Mouse (Mus musculus) neural tube, embryonic 13.5 days (tissue): ENCODE results near the gene Med28. TPM values are rescaled to one million over a fixed set of nuclear protein-coding genes. Genes with fewer than 3 reads are reported as not detected.

Source experiments
- ATAC-seq: fragments of 200-750 bp; cut with Nextera tagmentation; 2 replicates; pipeline ENCODE4 v1.8.0; 2017; ENCODE audit warnings: low read depth, mild to moderate bottlenecking, moderate TSS enrichment, moderate library complexity
- H3K27ac ChIP-seq: fragments of 300-500 bp; sonication (generic); replicated peaks from 2 replicates; pipeline ENCODE4 v1.5.1; 2015; ENCODE audit warnings: moderate library complexity, mild to moderate bottlenecking, inconsistent platforms
- H3K27me3 ChIP-seq: fragments of 300-500 bp; sonication (generic); 2 replicates; pipeline ENCODE4 v1.6.1; 2015; ENCODE audit warnings: mild to moderate bottlenecking, inconsistent platforms
- H3K36me3 ChIP-seq: fragments of 300-500 bp; sonication (generic); 2 replicates; pipeline ENCODE4 v1.6.1; 2015; ENCODE audit warnings: mild to moderate bottlenecking, inconsistent platforms
- H3K4me1 ChIP-seq: fragments of 300-500 bp; sonication (generic); replicated peaks from 2 replicates; pipeline ENCODE4 v1.6.1; 2015; ENCODE audit warnings: inconsistent platforms
- H3K4me2 ChIP-seq: fragments of 300-500 bp; sonication (generic); 2 replicates; pipeline ENCODE4 v1.6.1; 2015; ENCODE audit warnings: inconsistent platforms, mild to moderate bottlenecking, moderate library complexity
- H3K4me3 ChIP-seq: fragments of 300-500 bp; sonication (generic); 2 replicates; pipeline ENCODE4 v1.5.1; 2015; ENCODE audit warnings: mild to moderate bottlenecking, inconsistent platforms
- H3K9ac ChIP-seq: fragments of 300-500 bp; sonication (generic); 2 replicates; pipeline ENCODE4 v1.6.1; 2015; ENCODE audit warnings: moderate library complexity, mild to moderate bottlenecking, inconsistent platforms
- H3K9me3 ChIP-seq: fragments of 300-500 bp; sonication (generic); 2 replicates; pipeline ENCODE4 v1.6.1; 2016; ENCODE audit warnings: inconsistent platforms
- WGBS: fragments of 180-500 bp; shearing (Covaris S2); methylation state at CpG from one replicate; pipeline ENCODE4 v1.1.7; 2015; 5-methylcytosine and 5-hydroxymethylcytosine counted together
- polyA plus RNA-seq: library from polyadenylated mRNA; unstranded; fragments of >200 nt; fragmentation: Nextera tagmentation; extraction: Ambion mirVana; gene quantifications from 2 replicates; pipeline ENCODE4 v1.2.1, GENCODE M21; 2015

Gene Med28
- polyA plus RNA-seq, 1 experiment from 2014 or later, result 261 TPM

GRCm38 (mm10) chr5:45514599-45514998 lies 5.4 kb upstream of the Med28 start:
- Histone ChIP-seq H3K9me3 (no peaks in the 10 kb centered on the region), H3K4me2 (no peak overlapping the region), H3K27me3 (no peaks in the 10 kb centered on the region), H3K36me3 (peaks cover 24% of the 10 kb centered on the region), H3K4me3 (no peak overlapping the region), H3K27ac (no peak overlapping the region), H3K9ac (no peak overlapping the region), H3K4me1 (peaks cover 3% of the 10 kb centered on the region)
- WGBS, result 92% methylated on average over 1 of the region's 1 CpGs
- ATAC-seq, result no peak

DNA sequence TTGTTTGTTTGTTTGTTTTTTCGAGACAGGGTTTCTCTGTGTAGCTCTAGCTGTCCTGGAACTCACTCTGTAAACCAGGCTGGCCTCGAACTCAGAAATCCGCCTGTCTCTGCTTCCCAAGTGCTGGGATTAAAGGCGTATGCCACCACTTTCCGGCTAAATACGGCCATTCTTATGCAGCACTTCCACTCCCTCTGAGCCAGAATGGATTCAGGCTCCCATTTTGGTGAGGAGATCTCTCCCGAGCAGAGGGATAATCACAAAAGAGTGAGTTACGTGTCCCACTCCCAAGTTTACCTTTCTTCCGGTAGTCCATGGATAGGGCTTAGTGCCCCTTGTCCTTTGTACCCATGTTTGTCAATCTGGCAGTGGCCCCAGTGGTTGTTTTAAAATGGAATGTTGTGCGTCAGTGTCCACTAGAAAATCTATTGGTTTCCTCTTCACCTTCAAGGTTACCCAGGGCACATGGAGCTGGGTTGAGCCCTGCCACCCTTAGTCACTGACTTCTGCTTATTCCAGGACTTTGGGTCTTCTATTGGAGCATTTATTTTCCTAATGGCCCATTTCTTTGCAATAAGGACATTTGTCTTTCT lies 4.8 kb upstream of the Med28 start:
- Histone ChIP-seq H3K4me2 (no peak overlapping the region), H3K9me3 (no peaks in the 10 kb centered on the region), H3K27ac (no peak overlapping the region), H3K9ac (no peak overlapping the region), H3K36me3 (peaks cover 17% of the 10 kb centered on the region), H3K4me3 (no peak overlapping the region), H3K27me3 (no peaks in the 10 kb centered on the region), H3K4me1 (peaks cover 6% of the 10 kb centered on the region)
- no peak for ATAC-seq
- 94% methylated on average over 10 of the region's 10 CpGs for WGBS

GRCm38 (mm10) chr5:45520809-45521110 lies 731 bp downstream of the Med28 start:
- ATAC-seq, result no peak
- WGBS, result 5% methylated on average over 5 of the region's 5 CpGs
- Histone ChIP-seq H3K27me3 (no peaks in the 10 kb centered on the region), H3K9me3 (no peaks in the 10 kb centered on the region), H3K4me3 (peak overlapping the region; percentile 95), H3K4me1 (peaks cover 23% of the 10 kb centered on the region), H3K9ac (peak overlapping the region; percentile 93), H3K36me3 (peaks cover 23% of the 10 kb centered on the region), H3K4me2 (peak overlapping the region; percentile 70), H3K27ac (no peak overlapping the region)

GRCm38 (mm10) chr5:45521601-45522000 lies 1.6 kb downstream of the Med28 start:
- Histone ChIP-seq H3K4me1 (peaks cover 23% of the 10 kb centered on the region), H3K27me3 (no peaks in the 10 kb centered on the region), H3K9me3 (no peaks in the 10 kb centered on the region), H3K9ac (peak overlapping the region; percentile 93; the same call in 1 of the 2 replicates), H3K4me3 (peak overlapping the region; percentile 95), H3K36me3 (peaks cover 31% of the 10 kb centered on the region), H3K4me2 (peak overlapping the region; percentile 70), H3K27ac (no peak overlapping the region)
- 86% methylated on average over 6 of the region's 6 CpGs for WGBS
- ATAC-seq, result no peak

DNA sequence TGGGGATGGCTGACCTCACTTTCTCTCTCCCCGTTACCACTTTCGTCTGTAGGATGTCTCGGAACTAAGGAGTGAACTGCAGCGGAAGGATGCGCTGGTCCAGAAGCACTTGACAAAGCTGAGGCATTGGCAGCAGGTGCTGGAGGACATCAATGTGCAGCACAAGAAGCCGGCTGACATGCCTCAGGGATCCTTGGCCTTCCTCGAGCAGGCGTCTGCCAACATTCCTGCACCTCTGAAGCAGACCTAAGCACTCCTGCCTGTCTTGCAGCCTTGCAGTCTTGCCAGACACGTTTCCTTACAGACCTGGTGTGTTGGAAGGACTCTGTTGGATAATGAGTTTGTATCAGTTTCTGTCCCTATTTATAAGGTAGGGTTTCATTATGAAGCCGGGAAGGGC lies 5.1 kb downstream of the Med28 start:
- H3K36me3 ChIP-seq, result peaks cover 62% of the 10 kb centered on the region
- WGBS, result 88% methylated on average over 10 of the region's 10 CpGs

DNA sequence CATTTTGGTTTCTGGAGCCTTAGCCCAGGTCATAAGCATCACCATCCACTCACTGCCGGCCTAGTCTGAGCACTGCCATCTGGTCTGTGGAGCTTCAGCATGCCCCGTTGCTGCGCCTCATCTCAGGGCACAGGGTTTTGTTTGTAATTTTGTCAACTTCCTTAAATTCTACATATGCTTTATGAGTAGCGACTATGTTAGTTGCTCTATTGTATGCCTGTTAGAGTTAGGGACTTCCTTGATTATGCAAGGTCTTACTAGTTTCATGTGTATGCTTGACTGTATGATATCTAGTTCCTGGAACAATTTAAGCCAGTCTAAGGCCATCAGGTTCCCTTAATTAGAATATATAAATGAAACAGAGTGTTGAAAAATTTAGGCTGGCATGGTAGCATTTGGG lies 6.3 kb downstream of the Med28 start:
- H3K4me3 ChIP-seq, result no peak overlapping the region
- no peak overlapping the region for H3K9ac ChIP-seq
- peaks cover 73% of the 10 kb centered on the region for H3K36me3 ChIP-seq
- H3K27ac ChIP-seq, result no peak overlapping the region
- H3K27me3 ChIP-seq, result no peaks in the 10 kb centered on the region
- 93% methylated on average over 4 of the region's 4 CpGs for WGBS
- no peak for ATAC-seq
- H3K9me3 ChIP-seq, result no peaks in the 10 kb centered on the region
- H3K4me1 ChIP-seq, result peaks cover 10% of the 10 kb centered on the region
- no peak overlapping the region for H3K4me2 ChIP-seq

More for the DNA sequence above, 5.1 kb downstream of the Med28 start:
- Histone ChIP-seq H3K9me3 (no peaks in the 10 kb centered on the region), H3K4me3 (no peak overlapping the region), H3K27me3 (no peaks in the 10 kb centered on the region), H3K27ac (no peak overlapping the region), H3K4me2 (no peak overlapping the region), H3K4me1 (peaks cover 18% of the 10 kb centered on the region), H3K9ac (no peak overlapping the region)
- no peak for ATAC-seq

DNA sequence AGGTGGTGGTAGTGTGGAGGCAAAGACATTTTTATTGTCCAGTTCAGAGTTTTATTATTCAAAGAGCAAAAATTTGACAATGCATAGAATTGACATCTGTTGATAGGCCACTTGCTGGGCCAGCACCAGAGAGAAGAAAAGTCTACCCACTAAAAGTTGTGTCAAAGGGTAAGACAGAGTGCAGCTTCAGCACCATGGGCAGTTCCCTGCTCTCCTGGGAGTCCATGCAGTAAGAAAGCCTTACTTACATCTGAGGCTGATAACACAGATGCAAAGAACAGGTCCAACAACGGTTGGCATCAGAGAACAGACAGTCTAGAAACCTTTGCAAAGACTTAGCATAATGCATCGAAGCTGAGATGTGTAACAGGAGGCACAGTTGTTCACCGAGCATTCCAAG lies 9.7 kb downstream of the Med28 start:
- no peak overlapping the region for H3K9ac ChIP-seq
- no peak overlapping the region for H3K4me3 ChIP-seq
- H3K36me3 ChIP-seq, result peaks cover 77% of the 10 kb centered on the region
- no peak overlapping the region for H3K27ac ChIP-seq
- H3K9me3 ChIP-seq, result no peaks in the 10 kb centered on the region
- H3K27me3 ChIP-seq, result no peaks in the 10 kb centered on the region
- 88% methylated on average over 3 of the region's 3 CpGs for WGBS
- no peak for ATAC-seq
- H3K4me1 ChIP-seq, result no peaks in the 10 kb centered on the region
- H3K4me2 ChIP-seq, result no peak overlapping the region

- WGBS, result 5% methylated on average over 15 of the region's 17 CpGs
- no peak overlapping the region for H3K9ac ChIP-seq
- H3K4me2 ChIP-seq, result no peak overlapping the region; the same call in 1 of the 2 replicates
These were observed 14.5 kb downstream of the Med28 start for GRCm38 (mm10) chr5:45534319-45535098.

DNA sequence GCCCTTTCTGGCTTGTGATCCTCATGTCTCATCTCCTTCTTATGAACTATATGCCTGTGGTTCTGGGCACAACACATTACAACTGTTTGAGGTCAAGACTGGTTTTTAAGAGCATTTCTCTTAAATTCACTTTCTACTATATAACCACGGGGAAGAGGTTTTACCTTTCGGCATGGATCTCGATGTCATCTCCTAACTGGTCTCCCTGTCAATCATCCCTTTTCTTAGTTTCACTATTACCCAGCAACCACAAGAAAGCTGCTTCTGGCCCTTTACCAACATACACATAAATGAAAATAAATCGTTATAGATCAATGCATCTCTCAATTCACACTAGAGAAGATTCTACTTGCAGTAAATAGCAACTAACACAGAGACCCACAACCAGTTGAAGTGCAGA lies 15.1 kb downstream of the Med28 start:
- Histone ChIP-seq H3K4me2 (no peak overlapping the region), H3K27me3 (no peaks in the 10 kb centered on the region), H3K4me3 (no peak overlapping the region), H3K36me3 (peaks cover 27% of the 10 kb centered on the region), H3K9ac (no peak overlapping the region), H3K4me1 (no peaks in the 10 kb centered on the region), H3K27ac (no peak overlapping the region), H3K9me3 (no peaks in the 10 kb centered on the region)
- WGBS, result 69% methylated on average over 4 of the region's 4 CpGs
- ATAC-seq, result no peak

More at GRCm38 (mm10) chr5:45534319-45535098, 14.5 kb downstream of the Med28 start:
- peak; percentile 85 for ATAC-seq
- no peaks in the 10 kb centered on the region for H3K4me1 ChIP-seq
- H3K36me3 ChIP-seq, result peaks cover 32% of the 10 kb centered on the region
- no peak overlapping the region for H3K4me3 ChIP-seq
- no peaks in the 10 kb centered on the region for H3K9me3 ChIP-seq
- no peaks in the 10 kb centered on the region for H3K27me3 ChIP-seq
- no peak overlapping the region for H3K27ac ChIP-seq

DNA sequence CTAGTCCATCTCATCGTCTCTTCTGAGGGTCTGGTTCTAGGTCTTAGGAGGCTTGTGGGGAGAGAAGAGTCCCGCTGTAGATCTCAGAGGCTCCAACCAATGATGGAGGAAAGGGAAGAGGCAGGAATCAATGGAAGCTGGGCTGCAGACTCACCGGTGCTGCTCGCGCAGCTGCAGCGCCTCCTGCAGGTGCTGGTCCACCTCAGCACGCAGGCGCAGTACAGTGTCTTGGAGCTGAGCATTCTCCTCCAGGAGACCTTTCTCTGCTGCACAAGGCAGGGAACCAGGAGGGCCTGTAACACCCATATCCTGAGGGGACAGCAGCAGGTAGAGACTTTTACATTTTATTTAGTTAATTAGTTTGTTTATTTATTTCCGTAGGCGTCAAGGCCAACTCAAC lies 19.5 kb downstream of the Med28 start:
- no peaks in the 10 kb centered on the region for H3K9me3 ChIP-seq
- no peak overlapping the region for H3K27ac ChIP-seq
- no peak for ATAC-seq
- H3K36me3 ChIP-seq, result no peaks in the 10 kb centered on the region
- H3K4me3 ChIP-seq, result no peak overlapping the region
- H3K27me3 ChIP-seq, result no peaks in the 10 kb centered on the region
- no peak overlapping the region for H3K4me2 ChIP-seq
- no peak overlapping the region for H3K9ac ChIP-seq
- 55% methylated on average over 10 of the region's 10 CpGs for WGBS
- H3K4me1 ChIP-seq, result no peaks in the 10 kb centered on the region

GRCm38 (mm10) chr5:45543374-45543773 lies 23.3 kb downstream of the Med28 start:
- Histone ChIP-seq H3K4me3 (no peak overlapping the region), H3K27me3 (no peaks in the 10 kb centered on the region), H3K36me3 (no peaks in the 10 kb centered on the region), H3K4me2 (no peak overlapping the region), H3K4me1 (no peaks in the 10 kb centered on the region), H3K27ac (no peak overlapping the region), H3K9ac (no peak overlapping the region), H3K9me3 (no peaks in the 10 kb centered on the region)
- 50% methylated on average over 5 of the region's 5 CpGs for WGBS
- ATAC-seq, result no peak

GRCm38 (mm10) chr5:45549586-45549985 lies 29.6 kb downstream of the Med28 start:
- Histone ChIP-seq H3K27ac (no peak overlapping the region), H3K4me2 (no peak overlapping the region), H3K9ac (no peak overlapping the region), H3K27me3 (no peaks in the 10 kb centered on the region), H3K4me3 (no peak overlapping the region), H3K36me3 (no peaks in the 10 kb centered on the region), H3K9me3 (no peaks in the 10 kb centered on the region), H3K4me1 (no peaks in the 10 kb centered on the region)
- no peak for ATAC-seq
- WGBS, result 91% methylated on average over 1 of the region's 1 CpGs

DNA sequence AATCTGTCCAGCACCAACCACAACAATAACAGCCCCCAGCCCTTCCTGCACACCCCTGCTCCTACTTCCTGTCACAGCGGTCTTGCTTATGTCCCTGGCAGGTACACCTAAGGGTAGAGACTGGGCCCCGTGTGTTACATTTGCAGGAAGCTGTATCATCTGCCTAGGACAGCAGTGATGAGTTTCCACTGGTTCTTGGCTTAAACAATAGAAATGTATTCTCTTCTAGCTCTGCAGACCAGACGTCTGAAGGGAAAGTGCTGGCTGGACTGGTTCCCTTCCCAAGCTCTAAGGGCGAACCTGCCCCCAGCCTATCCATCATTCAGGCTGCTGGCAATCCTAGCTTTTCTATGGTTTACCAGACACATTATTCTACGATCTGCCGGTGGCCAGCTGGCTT lies 44.0 kb downstream of the Med28 start:
- no peak overlapping the region for H3K4me3 ChIP-seq
- H3K27ac ChIP-seq, result no peak overlapping the region
- 69% methylated on average over 6 of the region's 6 CpGs for WGBS
- ATAC-seq, result no peak
- no peak overlapping the region for H3K9ac ChIP-seq
- H3K9me3 ChIP-seq, result no peaks in the 10 kb centered on the region
- H3K27me3 ChIP-seq, result no peaks in the 10 kb centered on the region
- H3K4me1 ChIP-seq, result no peaks in the 10 kb centered on the region
- no peaks in the 10 kb centered on the region for H3K36me3 ChIP-seq
- no peak overlapping the region for H3K4me2 ChIP-seq
